Mouse (Mus musculus): ENCODE results near the gene Mbip. TPM values are rescaled to one million over a fixed set of nuclear protein-coding genes. Genes with fewer than 3 reads are reported as not detected.

Mbip gene
- polyA plus RNA-seq (2015; fragmentation: Nextera tagmentation; extraction: Ambion mirVana) = 34.4 and 38.3 TPM in 2 replicates

- Histone ChIP-seq H3K4me3 (peak within 1 kb of the TSS; percentile 98), H3K27ac (replicated peaks) (peak within 1 kb of the TSS; percentile 76), H3K36me3 (no peaks in the 10 kb centered on the region), H3K4me2 (peak within 1 kb of the TSS; percentile 62), H3K4me1 (replicated peaks) (peaks cover 6% of the 10 kb centered on the region), H3K9ac (peak within 1 kb of the TSS; percentile 96), H3K27me3 (no peaks in the 10 kb centered on the region), H3K9me3 (no peaks in the 10 kb centered on the region)
- under 1% methylated on average over 37 of the region's 37 CpGs for WGBS
- peak; percentile 100 for ATAC-seq (ENCODE audit: low FRiP score, low read depth)
These were observed at the start of gene Mbip for GRCm38 (mm10) chr12:56345367-56346089. Gene Mbip, minus strand, starts transcription at chr12:56345894.

GRCm38 (mm10) chr12:56387647-56388205 is 42.0 kb upstream of the Mbip start:
- H3K27me3 ChIP-seq = no peaks in the 10 kb centered on the region
- no peak overlapping the region for H3K4me3 ChIP-seq
- no peak overlapping the region for H3K27ac ChIP-seq (replicated peaks)
- no peak overlapping the region for H3K9ac ChIP-seq
- no peak for ATAC-seq (ENCODE audit: low FRiP score, low read depth)
- no peaks in the 10 kb centered on the region for H3K9me3 ChIP-seq
- H3K4me2 ChIP-seq = peak overlapping the region; percentile 24; the same call in 1 of the 2 replicates
- no peaks in the 10 kb centered on the region for H3K36me3 ChIP-seq
- WGBS = 31% methylated on average over 7 of the region's 7 CpGs
- peaks cover 20% of the 10 kb centered on the region; the same call in 1 of the 2 replicates for H3K4me1 ChIP-seq (replicated peaks)

- H3K9me3 ChIP-seq = no peaks in the 10 kb centered on the region
- H3K4me1 ChIP-seq (replicated peaks) = peaks cover 20% of the 10 kb centered on the region; the same call in 1 of the 2 replicates
- WGBS = 17% methylated on average over 6 of the region's 6 CpGs
- no peak overlapping the region for H3K4me3 ChIP-seq
- H3K27ac ChIP-seq (replicated peaks) = no peak overlapping the region
- 0 out of 2 replicates have a peak, but pooled peaks have one; percentile 51 for ATAC-seq (ENCODE audit: low FRiP score, low read depth)
- no peaks in the 10 kb centered on the region for H3K27me3 ChIP-seq
- H3K9ac ChIP-seq = no peak overlapping the region
- no peaks in the 10 kb centered on the region for H3K36me3 ChIP-seq
- H3K4me2 ChIP-seq = no peak overlapping the region
These were observed 41.4 kb upstream of the Mbip start for GRCm38 (mm10) chr12:56386955-56387646.

- peak overlapping the region; percentile 96 for H3K9ac ChIP-seq
- H3K36me3 ChIP-seq = 0 out of 2 replicates have a peak, but pooled peaks cover 3% of the 10 kb centered on the region
- no peak overlapping the region for H3K27ac ChIP-seq (replicated peaks)
- no peaks in the 10 kb centered on the region for H3K27me3 ChIP-seq
- H3K9me3 ChIP-seq = no peaks in the 10 kb centered on the region
- ATAC-seq (ENCODE audit: low FRiP score, low read depth) = no peak
- peak overlapping the region; percentile 62 for H3K4me2 ChIP-seq
- 5% methylated on average over 5 of the region's 5 CpGs for WGBS
- peaks cover 6% of the 10 kb centered on the region for H3K4me1 ChIP-seq (replicated peaks)
- H3K4me3 ChIP-seq = peak overlapping the region; percentile 98
These were observed 851 bp downstream of the Mbip start for GRCm38 (mm10) chr12:56344771-56345314.

GRCm38 (mm10) chr12:56339295-56340056 is 6.2 kb downstream of the Mbip start:
- Histone ChIP-seq H3K4me1 (replicated peaks) (0 out of 2 replicates have a peak, but pooled peaks cover 2% of the 10 kb centered on the region), H3K27ac (replicated peaks) (no peak overlapping the region), H3K9ac (no peak overlapping the region), H3K36me3 (peaks cover 26% of the 10 kb centered on the region), H3K27me3 (no peaks in the 10 kb centered on the region), H3K9me3 (no peaks in the 10 kb centered on the region), H3K4me2 (no peak overlapping the region), H3K4me3 (no peak overlapping the region)
- ATAC-seq (ENCODE audit: low FRiP score, low read depth) = no peak
- 75% methylated on average over 8 of the region's 8 CpGs for WGBS

- Histone ChIP-seq H3K4me1 (replicated peaks) (no peaks in the 10 kb centered on the region), H3K4me2 (no peak overlapping the region), H3K9ac (no peak overlapping the region), H3K27me3 (no peaks in the 10 kb centered on the region), H3K27ac (replicated peaks) (no peak overlapping the region), H3K4me3 (no peak overlapping the region), H3K9me3 (no peaks in the 10 kb centered on the region), H3K36me3 (peaks cover 56% of the 10 kb centered on the region)
- 95% methylated on average over 2 of the region's 2 CpGs for WGBS
- no peak for ATAC-seq (ENCODE audit: low FRiP score, low read depth)
These were observed 12.2 kb downstream of the Mbip start for GRCm38 (mm10) chr12:56333461-56333860.

GRCm38 (mm10) chr12:56332475-56332874 is 13.2 kb downstream of the Mbip start:
- Histone ChIP-seq H3K4me1 (replicated peaks) (no peaks in the 10 kb centered on the region), H3K4me2 (no peak overlapping the region), H3K4me3 (no peak overlapping the region), H3K9ac (no peak overlapping the region), H3K27ac (replicated peaks) (no peak overlapping the region), H3K36me3 (peaks cover 63% of the 10 kb centered on the region), H3K27me3 (no peaks in the 10 kb centered on the region), H3K9me3 (no peaks in the 10 kb centered on the region)
- ATAC-seq (ENCODE audit: low FRiP score, low read depth) = no peak
- WGBS = 95% methylated on average over 3 of the region's 3 CpGs

GRCm38 (mm10) chr12:56327448-56327998 is 18.2 kb downstream of the Mbip start:
- no peak overlapping the region for H3K4me2 ChIP-seq
- no peaks in the 10 kb centered on the region for H3K9me3 ChIP-seq
- H3K36me3 ChIP-seq = peaks cover 44% of the 10 kb centered on the region
- no peak for ATAC-seq (ENCODE audit: low FRiP score, low read depth)
- no peak overlapping the region for H3K9ac ChIP-seq
- no peaks in the 10 kb centered on the region for H3K4me1 ChIP-seq (replicated peaks)
- H3K27ac ChIP-seq (replicated peaks) = no peak overlapping the region
- H3K27me3 ChIP-seq = no peaks in the 10 kb centered on the region
- WGBS = 96% methylated on average over 6 of the region's 6 CpGs
- H3K4me3 ChIP-seq = no peak overlapping the region

- H3K4me1 ChIP-seq (replicated peaks) = no peaks in the 10 kb centered on the region
- no peak for ATAC-seq (ENCODE audit: low FRiP score, low read depth)
These were observed 19.8 kb downstream of the Mbip start for GRCm38 (mm10) chr12:56325851-56326250.

GRCm38 (mm10) chr12:56318941-56319340 is 26.8 kb downstream of the Mbip start:
- H3K27me3 ChIP-seq = no peaks in the 10 kb centered on the region
- 92% methylated on average over 4 of the region's 4 CpGs for WGBS
- H3K4me2 ChIP-seq = no peak overlapping the region
- no peaks in the 10 kb centered on the region for H3K4me1 ChIP-seq (replicated peaks)
- no peaks in the 10 kb centered on the region for H3K9me3 ChIP-seq
- H3K9ac ChIP-seq = no peak overlapping the region
- no peak overlapping the region for H3K4me3 ChIP-seq
- ATAC-seq (ENCODE audit: low FRiP score, low read depth) = no peak
- no peak overlapping the region for H3K27ac ChIP-seq (replicated peaks)
- no peaks in the 10 kb centered on the region for H3K36me3 ChIP-seq

More at GRCm38 (mm10) chr12:56325851-56326250, 19.8 kb downstream of the Mbip start:
- no peak overlapping the region for H3K4me2 ChIP-seq
- 95% methylated on average over 1 of the region's 1 CpGs for WGBS
- no peaks in the 10 kb centered on the region for H3K27me3 ChIP-seq
- no peaks in the 10 kb centered on the region for H3K9me3 ChIP-seq
- no peak overlapping the region for H3K27ac ChIP-seq (replicated peaks)
- H3K4me3 ChIP-seq = no peak overlapping the region
- no peak overlapping the region for H3K9ac ChIP-seq
- peaks cover 38% of the 10 kb centered on the region for H3K36me3 ChIP-seq

- Histone ChIP-seq H3K27ac (replicated peaks) (no peak overlapping the region), H3K9me3 (no peaks in the 10 kb centered on the region), H3K27me3 (no peaks in the 10 kb centered on the region), H3K9ac (no peak overlapping the region), H3K36me3 (no peaks in the 10 kb centered on the region), H3K4me1 (replicated peaks) (no peaks in the 10 kb centered on the region), H3K4me3 (no peak overlapping the region), H3K4me2 (no peak overlapping the region)
- 79% methylated on average over 8 of the region's 8 CpGs for WGBS
- ATAC-seq (ENCODE audit: low FRiP score, low read depth) = no peak
These were observed 27.6 kb downstream of the Mbip start for GRCm38 (mm10) chr12:56318059-56318458.

Measured in hindbrain, embryonic 15.5 days (tissue).